Mouse (Mus musculus): ENCODE measurements around the gene Nova2. TPM values are rescaled to one million over a fixed set of nuclear protein-coding genes. Genes with fewer than 3 reads are reported as not detected.

The Nova2 gene
- polyA plus RNA-seq, 1 experiment from 2014 or later = 0.18 TPM

DNA sequence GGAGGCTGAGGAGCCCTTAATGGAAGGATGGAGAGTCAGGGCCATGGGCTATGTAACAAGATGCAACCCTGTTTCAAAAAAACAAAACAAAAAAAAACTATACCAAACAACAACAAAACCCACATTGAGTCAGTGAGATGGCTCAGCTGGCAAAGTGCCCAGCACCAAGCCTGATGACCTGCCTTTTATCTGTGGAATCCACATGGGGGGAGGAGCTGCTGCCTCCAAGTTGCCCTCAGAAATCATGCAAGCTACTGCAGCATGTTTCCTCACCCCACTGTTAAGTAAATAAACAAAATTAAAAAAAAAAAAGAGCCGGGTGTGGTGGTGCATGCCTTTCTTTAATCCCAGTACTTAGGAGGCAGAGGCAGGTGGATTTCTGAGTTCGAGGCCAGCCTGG lies 60.8 kb downstream of the Nova2 start:
- no peak for ATAC-seq
- H3K27me3 ChIP-seq (replicated peaks; ENCODE audit: control insufficient read depth, insufficient read depth, low read length) = peaks cover 11% of the 10 kb centered on the region
- H3K4me1 ChIP-seq (replicated peaks; ENCODE audit: control insufficient read depth, insufficient read depth, low read length) = peaks cover 3% of the 10 kb centered on the region; the same call in 1 of the 2 replicates
- no peaks in the 10 kb centered on the region for H3K9me3 ChIP-seq (ENCODE audit: control insufficient read depth)
- no peaks in the 10 kb centered on the region for H3K36me3 ChIP-seq (ENCODE audit: control insufficient read depth, insufficient read depth)
- no peak overlapping the region for H3K27ac ChIP-seq (ENCODE audit: low read depth, low read length)
- no peak for TF ChIP-seq CTCF (IDR thresholded peaks at IDR 0.05; ENCODE audit: low read depth)
- H3K4me2 ChIP-seq (replicated peaks; ENCODE audit: low read depth) = no peak overlapping the region
- no peak overlapping the region for H3K4me3 ChIP-seq (ENCODE audit: low read depth, low read length)
- no peak overlapping the region for H3K9ac ChIP-seq (ENCODE audit: low read depth, low read length)
- WGBS = 64% methylated on average over 2 of the region's 2 CpGs

- H3K4me2 ChIP-seq (replicated peaks; ENCODE audit: low read depth) = no peak within 1 kb of the TSS
- H3K9me3 ChIP-seq (ENCODE audit: control insufficient read depth) = no peaks in the 10 kb centered on the region
- H3K4me1 ChIP-seq (replicated peaks; ENCODE audit: control insufficient read depth, insufficient read depth, low read length) = peaks cover 7% of the 10 kb centered on the region
- peaks cover 17% of the 10 kb centered on the region for H3K27me3 ChIP-seq (replicated peaks; ENCODE audit: control insufficient read depth, insufficient read depth, low read length)
- no peak within 1 kb of the TSS for H3K27ac ChIP-seq (ENCODE audit: low read depth, low read length)
- TF ChIP-seq CTCF (IDR thresholded peaks at IDR 0.05; ENCODE audit: low read depth) = no peak
- no peak within 1 kb of the TSS for H3K4me3 ChIP-seq (ENCODE audit: low read depth, low read length)
- H3K9ac ChIP-seq (ENCODE audit: low read depth, low read length) = no peak within 1 kb of the TSS
- no peak for ATAC-seq
- WGBS = 53% methylated on average over 2 of the region's 2 CpGs
- H3K36me3 ChIP-seq (ENCODE audit: control insufficient read depth, insufficient read depth) = no peaks in the 10 kb centered on the region
Observed at GRCm38 (mm10) chr7:18987100-18987499, 61.4 kb downstream of the Nova2 start, which contains the start of gene Nanos2. Gene Nanos2 (plus strand): TSS chr7:18987400.

GRCm38 (mm10) chr7:18987747-18988146 lies 62.1 kb downstream of the Nova2 start:
- no peak for ATAC-seq
- Histone ChIP-seq H3K27me3 (replicated peaks; ENCODE audit: control insufficient read depth, insufficient read depth, low read length) (peaks cover 24% of the 10 kb centered on the region), H3K4me3 (ENCODE audit: low read depth, low read length) (no peak overlapping the region), H3K36me3 (ENCODE audit: control insufficient read depth, insufficient read depth) (no peaks in the 10 kb centered on the region), H3K4me1 (replicated peaks; ENCODE audit: control insufficient read depth, insufficient read depth, low read length) (peaks cover 9% of the 10 kb centered on the region), H3K9ac (ENCODE audit: low read depth, low read length) (no peak overlapping the region), H3K9me3 (ENCODE audit: control insufficient read depth) (no peaks in the 10 kb centered on the region), H3K27ac (ENCODE audit: low read depth, low read length) (no peak overlapping the region), H3K4me2 (replicated peaks; ENCODE audit: low read depth) (no peak overlapping the region)
- 76% methylated on average over 13 of the region's 13 CpGs for WGBS
- no peak for TF ChIP-seq CTCF (IDR thresholded peaks at IDR 0.05; ENCODE audit: low read depth)

GRCm38 (mm10) chr7:18988780-18989179 lies 63.1 kb downstream of the Nova2 start:
- H3K9me3 ChIP-seq (ENCODE audit: control insufficient read depth) = no peaks in the 10 kb centered on the region
- H3K4me3 ChIP-seq (ENCODE audit: low read depth, low read length) = no peak overlapping the region
- H3K36me3 ChIP-seq (ENCODE audit: control insufficient read depth, insufficient read depth) = no peaks in the 10 kb centered on the region
- no peak for ATAC-seq
- peaks cover 9% of the 10 kb centered on the region for H3K4me1 ChIP-seq (replicated peaks; ENCODE audit: control insufficient read depth, insufficient read depth, low read length)
- TF ChIP-seq CTCF (IDR thresholded peaks at IDR 0.05; ENCODE audit: low read depth) = no peak
- H3K4me2 ChIP-seq (replicated peaks; ENCODE audit: low read depth) = no peak overlapping the region
- peaks cover 29% of the 10 kb centered on the region for H3K27me3 ChIP-seq (replicated peaks; ENCODE audit: control insufficient read depth, insufficient read depth, low read length)
- no peak overlapping the region for H3K27ac ChIP-seq (ENCODE audit: low read depth, low read length)
- 69% methylated on average over 6 of the region's 6 CpGs for WGBS
- H3K9ac ChIP-seq (ENCODE audit: low read depth, low read length) = no peak overlapping the region

DNA sequence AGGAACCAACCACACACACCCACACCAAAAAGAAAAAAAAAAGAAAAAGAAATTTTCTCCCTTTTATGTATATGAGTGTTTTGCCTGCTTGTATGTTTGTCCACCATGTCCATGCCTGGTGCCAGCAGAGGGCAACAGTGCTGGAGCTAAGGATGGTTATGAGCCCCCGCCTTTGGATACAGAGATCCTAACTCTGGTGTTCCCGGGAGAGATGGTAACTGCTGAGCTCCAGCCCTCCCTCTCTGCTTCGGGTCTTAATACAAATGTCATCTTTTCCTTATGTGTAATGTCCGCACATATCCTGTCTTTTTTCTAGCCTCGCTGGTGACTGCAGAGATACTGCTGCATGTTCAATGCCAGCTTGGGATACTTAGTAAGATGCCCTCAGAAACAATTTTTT lies 64.3 kb downstream of the Nova2 start:
- no peak overlapping the region for H3K9ac ChIP-seq (ENCODE audit: low read depth, low read length)
- H3K4me3 ChIP-seq (ENCODE audit: low read depth, low read length) = no peak overlapping the region
- 13% methylated on average over 5 of the region's 5 CpGs for WGBS
- no peak for ATAC-seq
- TF ChIP-seq CTCF (IDR thresholded peaks at IDR 0.05; ENCODE audit: low read depth) = peak; percentile 43
- no peaks in the 10 kb centered on the region for H3K9me3 ChIP-seq (ENCODE audit: control insufficient read depth)
- no peak overlapping the region; the same call in 1 of the 2 replicates for H3K27ac ChIP-seq (ENCODE audit: low read depth, low read length)
- peak overlapping the region; percentile 81 for H3K4me2 ChIP-seq (replicated peaks; ENCODE audit: low read depth)
- H3K36me3 ChIP-seq (ENCODE audit: control insufficient read depth, insufficient read depth) = 0 out of 2 replicates have a peak, but pooled peaks cover under 1% of the 10 kb centered on the region
- peaks cover 9% of the 10 kb centered on the region for H3K4me1 ChIP-seq (replicated peaks; ENCODE audit: control insufficient read depth, insufficient read depth, low read length)
- H3K27me3 ChIP-seq (replicated peaks; ENCODE audit: control insufficient read depth, insufficient read depth, low read length) = peaks cover 29% of the 10 kb centered on the region

DNA sequence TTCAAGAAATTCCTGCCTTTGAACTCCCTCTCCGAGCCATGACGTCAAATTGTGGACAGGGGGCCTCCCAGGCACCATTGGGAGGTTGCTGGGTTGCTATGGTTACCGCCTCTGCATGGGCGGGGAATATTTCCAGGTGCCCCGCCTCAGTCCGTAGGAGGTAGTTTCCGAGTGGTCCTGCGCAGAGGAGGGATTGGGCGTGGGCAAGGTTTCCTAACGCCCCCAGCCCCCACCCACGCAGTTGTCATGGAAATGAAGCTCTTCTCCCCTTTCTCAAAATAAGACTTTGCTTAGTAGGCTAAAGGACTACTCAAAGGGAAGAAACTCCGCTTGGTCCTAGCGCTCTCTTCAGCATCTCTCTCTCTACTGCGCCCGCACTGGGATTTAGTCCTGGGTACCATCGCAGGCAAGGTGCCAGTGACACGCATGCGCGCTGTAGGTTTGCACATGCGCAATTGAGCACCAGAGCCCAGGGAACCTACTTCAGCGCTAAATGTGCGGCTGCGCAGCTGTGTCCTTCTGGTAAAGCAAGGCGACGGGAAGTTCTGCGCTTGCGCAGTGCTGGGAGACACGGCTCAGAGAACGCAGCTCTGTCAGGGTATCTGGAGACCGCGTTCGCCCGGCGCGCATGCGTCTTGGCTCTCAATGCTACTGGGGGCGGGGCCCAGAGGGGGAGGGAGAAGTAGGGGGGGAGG lies 65.1 kb downstream of the Nova2 start, which contains the start of gene Mypop:
Mypop (plus strand) TSS at position 645 of the 695 bp plus-strand sequence.
- H3K4me2 ChIP-seq (replicated peaks; ENCODE audit: low read depth) = peak within 1 kb of the TSS; percentile 81
- peak within 1 kb of the TSS; percentile 45 for H3K4me3 ChIP-seq (ENCODE audit: low read depth, low read length)
- no peak within 1 kb of the TSS; the same call in 1 of the 2 replicates for H3K27ac ChIP-seq (ENCODE audit: low read depth, low read length)
- H3K36me3 ChIP-seq (ENCODE audit: control insufficient read depth, insufficient read depth) = peaks cover 7% of the 10 kb centered on the region; the same call in 1 of the 2 replicates
- peaks cover 9% of the 10 kb centered on the region for H3K4me1 ChIP-seq (replicated peaks; ENCODE audit: control insufficient read depth, insufficient read depth, low read length)
- no peaks in the 10 kb centered on the region for H3K9me3 ChIP-seq (ENCODE audit: control insufficient read depth)
- peak; percentile 90 for ATAC-seq
- peaks cover 29% of the 10 kb centered on the region for H3K27me3 ChIP-seq (replicated peaks; ENCODE audit: control insufficient read depth, insufficient read depth, low read length)
- WGBS = under 1% methylated on average over 37 of the region's 37 CpGs
- 0 out of 2 replicates have a peak within 1 kb of the TSS, but pooled peaks have one; percentile 26 for H3K9ac ChIP-seq (ENCODE audit: low read depth, low read length)
- no peak for TF ChIP-seq CTCF (IDR thresholded peaks at IDR 0.05; ENCODE audit: low read depth)

Data from intestine, postnatal 0 days (tissue).